In genomic region chr13:98416457-98416856, GRCm38 (mm10) we compare ENCODE assay signal across 25 mouse cellular contexts.
DNase-seq lines count a peak whose midpoint lies in the region; ATAC-seq and TF ChIP-seq lines count a peak whose summit lies in the region.
"Had no signal": no experiment of that assay in that cellular context is flagged by ENCODE, and none has a peak within 500 bp of the region (broad histone marks: within the 10 kb centered on the region; RNA-seq: fewer than 3 reads in every experiment).

No protein-coding gene starts in this region.

- H3K4me3 ChIP-seq in kidney, embryonic 14.5 days (ENCODE audit: low read length) = no peak overlapping the region
- no peak overlapping the region for H3K4me3 ChIP-seq in lung, postnatal 0 days (ENCODE audit: low read depth, low read length)
- H3K4me3 ChIP-seq: embryonic facial prominence, embryonic 13.5 days; heart, embryonic 15.5 days; intestine, embryonic 15.5 days had no signal

- no peak for ATAC-seq in kidney, embryonic 14.5 days (ENCODE audit: low FRiP score, low TSS enrichment)
- ATAC-seq in lung, postnatal 0 days = no peak
- ATAC-seq: CD4-positive, CD25-positive, alpha-beta regulatory T cell, adult 4 months; forebrain, embryonic 16.5 days; hindbrain, postnatal 0 days; intestine, embryonic 15.5 days had no signal

- 0 out of 2 replicates have a peak, but pooled peaks cover 2% of the 10 kb centered on the region for H3K4me1 ChIP-seq in kidney, embryonic 14.5 days (ENCODE audit: control insufficient read depth, insufficient read depth, low read length)
- H3K4me1 ChIP-seq in lung, postnatal 0 days (ENCODE audit: insufficient read depth, low read depth, low read length) = no peaks in the 10 kb centered on the region
- H3K4me1 ChIP-seq: intestine, embryonic 15.5 days had no signal

- WGBS in kidney, embryonic 14.5 days = 63% methylated on average over 6 of the region's 6 CpGs
- 51% methylated on average over 6 of the region's 6 CpGs for WGBS in lung, postnatal 0 days

- no peak overlapping the region for H3K27ac ChIP-seq in kidney, embryonic 14.5 days (ENCODE audit: low read depth, low read length)
- no peak overlapping the region for H3K27ac ChIP-seq in lung, postnatal 0 days (ENCODE audit: low read length)
- H3K27ac ChIP-seq: embryonic facial prominence, embryonic 13.5 days; heart, embryonic 15.5 days; hindbrain, postnatal 0 days; intestine, embryonic 15.5 days; liver, embryonic 14.5 days; stomach, postnatal 0 days had no signal

- no peak for TF ChIP-seq CTCF in lung, postnatal 0 days (IDR thresholded peaks at IDR 0.05)

- H3K4me2 ChIP-seq in kidney, embryonic 14.5 days (replicated peaks; ENCODE audit: low read depth, low read length) = no peak overlapping the region
- H3K4me2 ChIP-seq in lung, postnatal 0 days (replicated peaks; ENCODE audit: low read depth, low read length) = no peak overlapping the region
- H3K4me2 ChIP-seq: embryonic facial prominence, embryonic 13.5 days; heart, embryonic 15.5 days; intestine, embryonic 15.5 days had no signal

- no peak for TF ChIP-seq EP300 in lung, postnatal 0 days (IDR thresholded peaks at IDR 0.05)

- no peaks in the 10 kb centered on the region for H3K27me3 ChIP-seq in kidney, embryonic 14.5 days (ENCODE audit: control insufficient read depth, insufficient read depth, low read length)
- H3K27me3 ChIP-seq in lung, postnatal 0 days (replicated peaks; ENCODE audit: insufficient read depth, low read length) = no peaks in the 10 kb centered on the region
- H3K27me3 ChIP-seq: embryonic facial prominence, embryonic 13.5 days had no signal

- DNase-seq in kidney, postnatal 25 days = peak; percentile 35 to 60
- DNase-seq in adipocyte (ENCODE audit: low spot score) = peak; percentile 42
- peak; percentile 55 for DNase-seq in adrenal gland, postnatal 10 days
- peak; percentile 64 for DNase-seq in testis, postnatal 14 days (ENCODE audit: low spot score)
- DNase-seq in lung, postnatal 0 days (ENCODE audit: low spot score) = no peak
- no peak for DNase-seq in frontal cortex, postnatal 14 days (ENCODE audit: low spot score in 2 of 2)
- DNase-seq: cerebellum, adult 11 months; cerebellum, adult 9-11 months; kidney, adult 9 months; layer of hippocampus, adult 9-11 months; liver; lung, adult 2 months; lung, postnatal 14 days; midbrain, embryonic 14.5 days; right cerebral cortex, postnatal 4 days; thymus, postnatal 4 days had no signal

- H3K9me3 ChIP-seq in kidney, embryonic 14.5 days (ENCODE audit: control insufficient read depth, low read length) = no peaks in the 10 kb centered on the region
- H3K9me3 ChIP-seq in lung, postnatal 0 days (ENCODE audit: low read length) = no peaks in the 10 kb centered on the region
- H3K9me3 ChIP-seq: embryonic facial prominence, embryonic 13.5 days; heart, embryonic 15.5 days; intestine, embryonic 15.5 days had no signal

- H3K9ac ChIP-seq in kidney, embryonic 14.5 days (ENCODE audit: low read depth, low read length) = no peak overlapping the region
- H3K9ac ChIP-seq in lung, postnatal 0 days (replicated peaks; ENCODE audit: low read depth) = no peak overlapping the region
- H3K9ac ChIP-seq: embryonic facial prominence, embryonic 13.5 days; heart, embryonic 15.5 days; intestine, embryonic 15.5 days; liver, embryonic 14.5 days had no signal

- H3K36me3 ChIP-seq in kidney, embryonic 14.5 days (ENCODE audit: control insufficient read depth, insufficient read depth, low read length) = no peaks in the 10 kb centered on the region
- H3K36me3 ChIP-seq in lung, postnatal 0 days (ENCODE audit: insufficient read depth, low read length) = no peaks in the 10 kb centered on the region
- H3K36me3 ChIP-seq: embryonic facial prominence, embryonic 13.5 days; heart, embryonic 15.5 days; intestine, embryonic 15.5 days had no signal

Comparison
In these comparisons a context has a peak if more than half of its experiments do, and no peak if none do; other contexts are left out.
1. DNase-seq: peak in kidney, postnatal 25 days (2 of 2), adipocyte (single experiment), adrenal gland, postnatal 10 days (single experiment) and testis, postnatal 14 days (single experiment); none in lung, postnatal 0 days (single experiment) and frontal cortex, postnatal 14 days (0 of 2).